Mouse (Mus musculus) C2C12 (cell line): ENCODE measurements around the gene 2810004N23Rik. TPM values are rescaled to one million over a fixed set of nuclear protein-coding genes. Genes with fewer than 3 reads are reported as not detected.
A peak's percentile ranks its signal among the peaks of the same experiment; 100 is the strongest.

Source experiments
- H3K27me3 ChIP-seq: one replicate; pipeline ENCODE4 v1.6.1; 2011; ENCODE audit not compliant: control insufficient read depth, insufficient read depth, insufficient read length
- H3K36me3 ChIP-seq: one replicate; pipeline ENCODE4 v1.6.1; 2011; ENCODE audit not compliant: control insufficient read depth, insufficient read depth
- H3K4me3 ChIP-seq: one replicate; pipeline ENCODE4 v1.5.1; 2011; ENCODE audit warnings: mild to moderate bottlenecking, control low read depth; ENCODE audit not compliant: poor library complexity, insufficient read depth, severe bottlenecking
- H3K79me2 ChIP-seq: one replicate; pipeline ENCODE4 v1.6.1; 2011; ENCODE audit not compliant: control insufficient read depth, insufficient read depth
- H3K79me3 ChIP-seq: one replicate; pipeline ENCODE4 v1.6.1; 2011; ENCODE audit warnings: low read depth, control low read depth
- H3ac ChIP-seq: one replicate; pipeline ENCODE3; 2011; ENCODE audit warnings: low read depth; ENCODE audit not compliant: control insufficient read depth, insufficient read length
- CEBPB ChIP-seq: IDR thresholded peaks from one replicate; pipeline ENCODE4 v1.6.1; 2011; ENCODE audit warnings: low read depth, mild to moderate bottlenecking, control low read depth, moderate library complexity
- CTCF ChIP-seq: IDR thresholded peaks from one replicate; pipeline ENCODE4 v1.5.1; 2011; ENCODE audit not compliant: control insufficient read depth, insufficient read depth, insufficient read length
- FOSL1 ChIP-seq: IDR thresholded peaks from one replicate; pipeline ENCODE4 v1.8.0; 2011; ENCODE audit warnings: mild to moderate bottlenecking, low read length; ENCODE audit not compliant: poor library complexity, insufficient read depth, severe bottlenecking
- MAX ChIP-seq: IDR thresholded peaks from one replicate; pipeline ENCODE4 v1.6.1; 2011; ENCODE audit warnings: mild to moderate bottlenecking, control low read depth
- MYOD1 ChIP-seq: IDR thresholded peaks from one replicate; pipeline ENCODE4 v1.6.1; 2011; ENCODE audit warnings: low read depth; ENCODE audit not compliant: control insufficient read depth, insufficient read length
- MYOG ChIP-seq: IDR thresholded peaks from one replicate; pipeline ENCODE4 v1.6.1; 2011; ENCODE audit not compliant: control insufficient read depth, insufficient read length; ENCODE audit errors: extremely low read depth
- USF1 ChIP-seq: IDR thresholded peaks from one replicate; pipeline ENCODE4 v1.6.1; 2011; ENCODE audit warnings: low read depth, mild to moderate bottlenecking, control low read depth, moderate library complexity
- polyA plus RNA-seq: library from polyadenylated mRNA; unstranded; fragments of >200 nt; fragmentation: generic; extraction: Trizol; gene quantifications from one replicate; pipeline ENCODE4 v1.2.1, GENCODE M21; 2012; ENCODE audit warnings: missing spikeins

The 2810004N23Rik gene
- polyA plus RNA-seq, 1 experiment = 27.9 TPM

DNA sequence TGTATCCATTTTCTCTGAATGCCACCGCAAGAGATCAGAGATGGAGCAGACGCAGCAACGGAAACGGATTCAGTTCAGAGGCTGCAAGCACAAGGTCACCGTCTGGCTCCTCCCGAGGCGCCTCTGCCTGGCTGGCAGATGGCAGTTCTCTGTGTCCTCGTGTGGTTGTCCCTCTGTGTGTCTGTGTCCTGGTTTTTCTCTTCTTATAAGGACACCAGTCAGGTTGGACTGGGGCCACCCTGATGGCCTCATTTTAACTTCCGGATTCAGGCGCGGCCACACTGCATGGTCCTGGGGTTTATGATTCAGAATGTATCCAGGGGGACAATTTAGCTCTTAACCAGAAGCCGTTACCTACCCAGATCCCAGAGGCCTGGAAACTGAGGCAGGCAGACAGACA is 47.0 kb downstream of the 2810004N23Rik start:
- TF ChIP-seq CTCF (no peak), MYOD1 (no peak), FOSL1 (no peak)
- H3K27me3 ChIP-seq = peaks cover 46% of the 10 kb centered on the region
- H3K79me2 ChIP-seq = no peaks in the 10 kb centered on the region
- H3ac ChIP-seq = no peak overlapping the region
- no peaks in the 10 kb centered on the region for H3K79me3 ChIP-seq
- no peaks in the 10 kb centered on the region for H3K36me3 ChIP-seq
- no peak overlapping the region for H3K4me3 ChIP-seq

DNA sequence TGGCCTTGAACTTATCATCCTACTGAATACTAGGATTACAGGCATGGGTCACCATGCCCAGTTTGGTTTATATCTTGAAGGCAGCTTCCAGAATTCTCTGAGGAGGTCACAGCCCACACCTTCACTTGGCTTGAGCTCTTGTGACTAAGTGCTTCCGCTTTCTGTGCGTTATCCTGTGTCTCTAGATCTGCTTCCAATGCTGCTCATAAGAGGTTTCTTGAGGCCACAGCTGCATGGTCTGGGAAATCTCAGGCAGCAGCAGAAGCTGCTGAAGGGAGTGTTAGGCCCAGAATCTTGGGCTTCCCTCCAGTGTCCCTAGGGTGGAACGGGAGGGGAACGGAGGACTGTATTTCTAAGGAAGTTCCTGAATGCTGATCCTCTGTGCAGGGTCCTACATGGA is 49.6 kb downstream of the 2810004N23Rik start:
- TF ChIP-seq FOSL1 = no peak
- no peak for TF ChIP-seq CEBPB
- no peak for TF ChIP-seq MYOD1
- no peak for TF ChIP-seq MAX
- TF ChIP-seq MYOG = no peak
- TF ChIP-seq CTCF = no peak
- TF ChIP-seq USF1 = no peak
- Histone ChIP-seq H3K79me3 (no peaks in the 10 kb centered on the region), H3K36me3 (no peaks in the 10 kb centered on the region), H3K4me3 (no peak overlapping the region), H3K79me2 (no peaks in the 10 kb centered on the region), H3ac (no peak overlapping the region), H3K27me3 (peaks cover 35% of the 10 kb centered on the region)

DNA sequence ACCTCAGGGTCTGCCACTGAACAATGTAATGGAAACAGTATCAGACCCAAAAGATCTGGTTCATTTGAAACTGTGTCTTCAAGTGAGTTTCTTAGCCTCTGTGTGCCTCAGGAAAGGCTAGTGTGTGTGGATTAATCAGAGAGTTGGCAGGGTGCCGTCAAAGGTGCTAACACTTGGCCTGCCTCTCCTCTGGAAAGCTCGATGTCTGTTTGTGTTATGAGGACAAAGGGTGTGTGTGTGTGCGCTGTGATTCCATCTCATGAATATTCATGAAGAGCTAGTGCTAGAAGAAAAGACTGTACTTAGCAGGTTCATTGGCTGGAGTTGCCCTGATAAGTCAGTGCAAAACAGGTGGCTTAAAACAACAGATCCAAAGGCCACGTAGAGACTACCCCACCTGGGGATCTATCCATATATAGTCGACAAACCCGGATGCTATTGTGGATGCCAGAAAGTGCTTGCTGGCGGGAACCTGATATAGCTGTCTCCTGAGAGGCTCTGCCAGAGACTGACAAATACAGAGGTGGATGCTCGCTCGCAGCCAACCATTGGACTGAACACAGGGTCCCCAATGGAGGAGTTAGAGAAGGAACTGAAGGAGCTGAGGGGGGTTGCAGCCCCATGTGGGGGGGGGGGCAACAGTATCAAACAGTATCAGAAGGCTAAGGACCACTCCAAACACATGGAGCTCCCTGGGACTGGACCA is 52.1 kb downstream of the 2810004N23Rik start:
- H3ac ChIP-seq = no peak overlapping the region
- H3K36me3 ChIP-seq = no peaks in the 10 kb centered on the region
- no peak overlapping the region for H3K4me3 ChIP-seq
- H3K27me3 ChIP-seq = peaks cover 32% of the 10 kb centered on the region
- TF ChIP-seq MAX (no peak), FOSL1 (no peak), CEBPB (no peak), MYOD1 (no peak), CTCF (no peak), MYOG (no peak), USF1 (no peak)
- no peaks in the 10 kb centered on the region for H3K79me3 ChIP-seq
- H3K79me2 ChIP-seq = no peaks in the 10 kb centered on the region

DNA sequence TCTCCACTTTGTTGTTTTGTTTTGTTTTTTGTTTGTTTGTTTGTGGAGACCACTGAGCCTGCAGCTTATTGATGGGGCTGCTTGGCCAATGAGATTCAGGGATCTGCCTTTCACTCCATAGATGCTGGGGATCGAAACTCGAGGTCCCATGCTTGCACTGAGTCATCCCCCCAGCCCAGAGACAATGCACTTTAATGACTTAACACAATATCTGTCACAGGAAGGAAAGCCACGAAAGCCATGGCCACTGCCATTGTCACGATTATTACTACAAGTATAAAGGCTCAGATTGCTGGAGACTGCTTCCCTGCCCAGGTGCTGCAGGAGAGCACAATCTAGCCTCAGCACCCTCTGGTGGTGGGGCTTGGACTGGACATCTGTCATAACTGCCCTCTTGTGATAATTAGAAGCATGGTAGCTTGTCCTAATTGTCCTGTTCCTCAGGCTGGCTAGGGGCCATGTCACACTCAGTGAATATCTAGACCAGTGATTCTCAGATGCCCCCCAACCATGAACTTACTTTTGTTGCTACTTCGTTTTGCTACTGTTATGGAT is 52.8 kb downstream of the 2810004N23Rik start:
- H3K27me3 ChIP-seq = peaks cover 32% of the 10 kb centered on the region
- H3ac ChIP-seq = no peak overlapping the region
- H3K36me3 ChIP-seq = no peaks in the 10 kb centered on the region
- no peaks in the 10 kb centered on the region for H3K79me3 ChIP-seq
- H3K4me3 ChIP-seq = no peak overlapping the region
- H3K79me2 ChIP-seq = no peaks in the 10 kb centered on the region
- TF ChIP-seq MAX = no peak
- no peak for TF ChIP-seq MYOD1
- no peak for TF ChIP-seq FOSL1
- TF ChIP-seq MYOG = no peak
- TF ChIP-seq CTCF = peak; percentile 5

DNA sequence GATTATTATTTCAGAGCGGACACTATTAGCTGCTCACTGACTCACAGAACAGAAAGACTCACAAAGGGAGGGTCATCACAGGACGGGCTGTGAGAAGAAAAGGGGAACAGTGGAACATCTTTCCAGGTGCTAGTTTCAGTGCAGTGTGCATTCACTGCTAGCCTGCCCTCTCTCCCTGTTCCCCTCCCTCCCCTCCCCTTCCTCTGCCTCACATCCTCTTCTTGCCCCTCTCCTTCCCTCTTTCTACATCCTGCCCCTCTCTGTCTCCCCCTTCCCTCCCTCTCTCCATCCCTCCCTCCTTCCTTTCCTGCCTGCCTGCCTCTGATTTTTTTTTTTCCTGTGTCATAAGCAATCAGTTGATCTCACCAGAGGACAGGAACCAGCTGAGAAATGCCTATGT is 53.5 kb downstream of the 2810004N23Rik start:
- H3K79me2 ChIP-seq = no peaks in the 10 kb centered on the region
- H3K27me3 ChIP-seq = peaks cover 26% of the 10 kb centered on the region
- TF ChIP-seq MAX (no peak), CEBPB (no peak), USF1 (no peak), MYOG (no peak), MYOD1 (no peak), CTCF (no peak), FOSL1 (no peak)
- H3K79me3 ChIP-seq = no peaks in the 10 kb centered on the region
- no peaks in the 10 kb centered on the region for H3K36me3 ChIP-seq
- no peak overlapping the region for H3K4me3 ChIP-seq
- H3ac ChIP-seq = no peak overlapping the region

DNA sequence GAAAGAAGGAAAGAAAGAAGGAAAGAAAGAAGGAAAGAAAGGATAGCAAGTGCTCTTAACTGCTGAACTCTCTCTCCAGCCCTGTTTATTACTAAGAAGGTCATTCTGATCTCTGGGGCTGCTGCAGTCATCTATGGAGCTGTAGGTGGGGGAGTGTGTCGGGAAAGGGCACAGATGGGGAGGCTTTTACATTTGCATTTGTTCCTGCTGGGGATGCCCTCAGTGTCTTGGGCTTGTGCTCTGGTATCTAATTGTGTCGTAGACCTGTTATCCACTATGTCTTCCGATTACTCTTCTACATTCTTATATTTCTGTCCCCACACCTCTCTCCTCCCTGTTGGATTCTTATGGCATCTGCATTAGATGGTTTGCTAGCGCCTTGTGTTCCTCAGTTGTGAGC is 56.9 kb downstream of the 2810004N23Rik start:
- Histone ChIP-seq H3K79me3 (no peaks in the 10 kb centered on the region), H3K27me3 (peaks cover 44% of the 10 kb centered on the region), H3K36me3 (no peaks in the 10 kb centered on the region), H3K79me2 (no peaks in the 10 kb centered on the region), H3ac (no peak overlapping the region), H3K4me3 (no peak overlapping the region)
- no peak for TF ChIP-seq FOSL1
- no peak for TF ChIP-seq USF1
- no peak for TF ChIP-seq MAX
- TF ChIP-seq CTCF = no peak
- no peak for TF ChIP-seq MYOG
- no peak for TF ChIP-seq MYOD1
- TF ChIP-seq CEBPB = no peak
